Mouse (Mus musculus) stomach, postnatal 0 days (tissue): ENCODE measurements around the gene Adamtsl2. TPM values are rescaled to one million over a fixed set of nuclear protein-coding genes. Genes with fewer than 3 reads are reported as not detected.

Experiments used
- ATAC-seq: fragments of 200-750 bp; cut with Nextera tagmentation; 2 replicates; pipeline ENCODE4 v1.8.0; 2017; ENCODE audit not compliant: low FRiP score, low TSS enrichment
- DNase-seq: peaks from one replicate; pipeline ENCODE4 v3.0.0-alpha.2; 2016; ENCODE audit warnings: low spot score
- H3K27ac ChIP-seq: fragments of 300-500 bp; sonication (generic); replicated peaks from 2 replicates; pipeline ENCODE4 v1.5.1; 2014; ENCODE audit warnings: mild to moderate bottlenecking, control low read depth
- H3K27me3 ChIP-seq: fragments of 300-500 bp; sonication (generic); 2 replicates; pipeline ENCODE4 v1.6.1; 2014; ENCODE audit warnings: low read length; ENCODE audit not compliant: control insufficient read depth, insufficient read depth
- H3K36me3 ChIP-seq: fragments of 300-500 bp; sonication (generic); 2 replicates; pipeline ENCODE4 v1.6.1; 2014; ENCODE audit warnings: low read length, mixed read lengths; ENCODE audit not compliant: control insufficient read depth, insufficient read depth
- H3K4me1 ChIP-seq: fragments of 300-500 bp; sonication (generic); replicated peaks from 2 replicates; pipeline ENCODE4 v1.6.1; 2014; ENCODE audit warnings: antibody characterized with exemption; ENCODE audit not compliant: control insufficient read depth, insufficient read depth
- H3K4me2 ChIP-seq: fragments of 300-500 bp; sonication (generic); replicated peaks from 2 replicates; pipeline ENCODE4 v1.6.1; 2014; ENCODE audit warnings: low read depth, mild to moderate bottlenecking, control low read depth, moderate library complexity
- H3K4me3 ChIP-seq: fragments of 300-500 bp; sonication (generic); 2 replicates; pipeline ENCODE4 v1.5.1; 2014; ENCODE audit warnings: low read depth, low read length, control low read depth
- H3K9ac ChIP-seq: fragments of 300-500 bp; sonication (generic); 2 replicates; pipeline ENCODE4 v1.6.1; 2014; ENCODE audit warnings: mild to moderate bottlenecking, low read length, control low read depth, mixed read lengths
- H3K9me3 ChIP-seq: fragments of 300-500 bp; sonication (generic); 2 replicates; pipeline ENCODE4 v1.6.1; 2016; ENCODE audit warnings: low read length; ENCODE audit not compliant: control insufficient read depth
- CTCF ChIP-seq: IDR thresholded peaks from 2 replicates; pipeline ENCODE4 v1.5.1; 2016; ENCODE audit warnings: antibody characterized with exemption, low read depth, mild to moderate bottlenecking, moderate library complexity
- EP300 ChIP-seq: optimal IDR thresholded peaks from 2 replicates; pipeline ENCODE3; 2016; ENCODE audit warnings: antibody characterized with exemption
- WGBS: fragments of 180-500 bp; shearing (Covaris S2); extraction: QIAGEN DNeasy Blood & Tissue Kit; methylation state at CpG from one replicate; pipeline ENCODE4 v1.1.7; 2014; 5-methylcytosine and 5-hydroxymethylcytosine counted together
- polyA plus RNA-seq: library from polyadenylated mRNA; unstranded; fragments of >200 nt; fragmentation: Nextera tagmentation; extraction: Ambion mirVana; gene quantifications from 2 replicates; pipeline ENCODE4 v1.2.1, GENCODE M21; 2015

The Adamtsl2 gene
- polyA plus RNA-seq, 1 experiment from 2014 or later, result 3.4 TPM

DNA sequence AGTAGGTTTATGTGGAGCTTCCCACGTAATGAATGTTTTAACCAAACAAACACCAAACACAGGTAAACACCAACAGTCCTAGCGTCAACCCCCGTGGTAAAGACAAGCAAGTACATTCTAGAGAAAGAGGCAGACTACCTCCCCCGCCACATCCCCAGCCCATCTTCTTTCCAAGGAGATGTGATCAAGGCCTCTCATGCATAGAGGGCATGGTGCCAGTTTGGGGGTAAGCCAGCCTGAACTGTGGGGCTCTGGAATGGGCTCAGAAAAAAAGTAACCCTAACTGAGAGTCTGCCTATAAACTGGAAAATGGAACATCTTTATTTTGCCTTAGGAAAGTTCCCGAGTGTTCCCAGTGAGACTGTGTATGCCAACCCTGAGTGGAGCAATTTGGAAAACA lies 56.8 kb downstream of the Adamtsl2 start:
- ATAC-seq (no peak), DNase-seq (no peak)
- Histone ChIP-seq H3K9me3 (no peaks in the 10 kb centered on the region), H3K9ac (no peak overlapping the region), H3K36me3 (no peaks in the 10 kb centered on the region), H3K4me3 (no peak overlapping the region), H3K4me2 (no peak overlapping the region), H3K4me1 (no peaks in the 10 kb centered on the region), H3K27ac (no peak overlapping the region), H3K27me3 (no peaks in the 10 kb centered on the region)
- 67% methylated on average over 5 of the region's 5 CpGs for WGBS
- TF ChIP-seq CTCF (no peak), EP300 (no peak)

GRCm38 (mm10) chr2:27136336-27136735 lies 57.2 kb downstream of the Adamtsl2 start:
- Histone ChIP-seq H3K9me3 (no peaks in the 10 kb centered on the region), H3K27ac (no peak overlapping the region), H3K4me2 (no peak overlapping the region), H3K36me3 (no peaks in the 10 kb centered on the region), H3K4me1 (no peaks in the 10 kb centered on the region), H3K9ac (no peak overlapping the region), H3K27me3 (no peaks in the 10 kb centered on the region), H3K4me3 (no peak overlapping the region)
- no peak for ATAC-seq
- no peak for DNase-seq
- WGBS, result 68% methylated on average over 3 of the region's 3 CpGs
- TF ChIP-seq CTCF, result no peak
- TF ChIP-seq EP300, result no peak

- TF ChIP-seq EP300 (no peak), CTCF (no peak)
- Histone ChIP-seq H3K4me1 (no peaks in the 10 kb centered on the region), H3K27ac (no peak overlapping the region), H3K36me3 (no peaks in the 10 kb centered on the region), H3K27me3 (no peaks in the 10 kb centered on the region), H3K9me3 (no peaks in the 10 kb centered on the region), H3K4me3 (no peak overlapping the region), H3K4me2 (no peak overlapping the region), H3K9ac (no peak overlapping the region)
- WGBS, result 69% methylated on average over 1 of the region's 1 CpGs
- DNase-seq (no peak), ATAC-seq (no peak)
Observed at GRCm38 (mm10) chr2:27136789-27137188, 57.6 kb downstream of the Adamtsl2 start.

- TF ChIP-seq CTCF (no peak), EP300 (no peak)
- no peaks in the 10 kb centered on the region for H3K36me3 ChIP-seq
- no peaks in the 10 kb centered on the region for H3K27me3 ChIP-seq
- no peaks in the 10 kb centered on the region for H3K4me1 ChIP-seq
- no peak overlapping the region for H3K4me3 ChIP-seq
- H3K27ac ChIP-seq, result no peak overlapping the region
- no peaks in the 10 kb centered on the region for H3K9me3 ChIP-seq
- H3K9ac ChIP-seq, result no peak overlapping the region
- DNase-seq (no peak), ATAC-seq (no peak)
- no peak overlapping the region for H3K4me2 ChIP-seq
- 45% methylated on average over 4 of the region's 4 CpGs for WGBS
Observed at GRCm38 (mm10) chr2:27138356-27138755, 59.2 kb downstream of the Adamtsl2 start.

GRCm38 (mm10) chr2:27141950-27142693 lies 62.9 kb downstream of the Adamtsl2 start, which contains the start of gene Fam163b:
Fam163b (minus strand) TSS chr2:27142491.
- ATAC-seq (peak; percentile 51; the same call in 1 of the 2 replicates), DNase-seq (peak; percentile 52)
- Histone ChIP-seq H3K9me3 (no peaks in the 10 kb centered on the region), H3K4me3 (peak within 1 kb of the TSS; percentile 23), H3K4me1 (no peaks in the 10 kb centered on the region), H3K27ac (no peak within 1 kb of the TSS), H3K9ac (no peak within 1 kb of the TSS), H3K27me3 (no peaks in the 10 kb centered on the region), H3K4me2 (peak within 1 kb of the TSS; percentile 55), H3K36me3 (no peaks in the 10 kb centered on the region)
- TF ChIP-seq CTCF (no peak), EP300 (no peak)
- WGBS, result 3% methylated on average over 44 of the region's 62 CpGs

- DNase-seq (no peak), ATAC-seq (no peak)
- no peaks in the 10 kb centered on the region for H3K4me1 ChIP-seq
- H3K4me3 ChIP-seq, result no peak overlapping the region
- H3K27me3 ChIP-seq, result no peaks in the 10 kb centered on the region
- H3K27ac ChIP-seq, result no peak overlapping the region
- H3K4me2 ChIP-seq, result no peak overlapping the region
- H3K9me3 ChIP-seq, result no peaks in the 10 kb centered on the region
- WGBS, result 66% methylated on average over 2 of the region's 2 CpGs
- no peak overlapping the region for H3K9ac ChIP-seq
- H3K36me3 ChIP-seq, result no peaks in the 10 kb centered on the region
- TF ChIP-seq CTCF, result no peak
- TF ChIP-seq EP300, result no peak
Observed at GRCm38 (mm10) chr2:27144957-27145356, 65.8 kb downstream of the Adamtsl2 start.
